Mouse (Mus musculus) frontal cortex, postnatal 36 days (tissue): ENCODE data around the gene Adamts7.

Experiments
- DNase-seq, 2 experiments: peaks; one replicate each; pipeline ENCODE4 v3.0.0; 2022; ENCODE audit warnings: low spot score in 2 of 2

Gene Adamts7

GRCm38 (mm10) chr9:90235258-90235882, 72.5 kb downstream of the Adamts7 start:
- DNase-seq: no peak

DNA sequence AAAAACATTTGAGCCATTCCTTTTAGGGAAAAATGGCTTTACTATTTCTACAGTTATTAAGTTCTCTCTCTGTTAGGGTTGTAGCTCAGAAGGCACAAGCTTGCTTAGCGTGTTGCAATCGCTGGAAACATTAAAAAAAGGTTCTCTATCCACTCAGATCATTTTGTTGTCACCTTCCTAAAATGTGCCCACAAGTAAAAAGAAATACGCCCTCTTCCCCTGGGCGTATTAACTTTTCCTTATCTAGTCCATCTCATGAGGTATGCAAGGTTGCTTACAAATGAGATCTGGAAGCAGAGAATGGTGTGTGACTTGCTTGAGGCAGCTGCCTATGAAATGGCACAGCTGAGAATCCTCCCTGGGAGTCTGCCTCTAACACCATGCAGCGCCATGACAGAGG, 73.9 kb downstream of the Adamts7 start:
- no peak for DNase-seq

DNA sequence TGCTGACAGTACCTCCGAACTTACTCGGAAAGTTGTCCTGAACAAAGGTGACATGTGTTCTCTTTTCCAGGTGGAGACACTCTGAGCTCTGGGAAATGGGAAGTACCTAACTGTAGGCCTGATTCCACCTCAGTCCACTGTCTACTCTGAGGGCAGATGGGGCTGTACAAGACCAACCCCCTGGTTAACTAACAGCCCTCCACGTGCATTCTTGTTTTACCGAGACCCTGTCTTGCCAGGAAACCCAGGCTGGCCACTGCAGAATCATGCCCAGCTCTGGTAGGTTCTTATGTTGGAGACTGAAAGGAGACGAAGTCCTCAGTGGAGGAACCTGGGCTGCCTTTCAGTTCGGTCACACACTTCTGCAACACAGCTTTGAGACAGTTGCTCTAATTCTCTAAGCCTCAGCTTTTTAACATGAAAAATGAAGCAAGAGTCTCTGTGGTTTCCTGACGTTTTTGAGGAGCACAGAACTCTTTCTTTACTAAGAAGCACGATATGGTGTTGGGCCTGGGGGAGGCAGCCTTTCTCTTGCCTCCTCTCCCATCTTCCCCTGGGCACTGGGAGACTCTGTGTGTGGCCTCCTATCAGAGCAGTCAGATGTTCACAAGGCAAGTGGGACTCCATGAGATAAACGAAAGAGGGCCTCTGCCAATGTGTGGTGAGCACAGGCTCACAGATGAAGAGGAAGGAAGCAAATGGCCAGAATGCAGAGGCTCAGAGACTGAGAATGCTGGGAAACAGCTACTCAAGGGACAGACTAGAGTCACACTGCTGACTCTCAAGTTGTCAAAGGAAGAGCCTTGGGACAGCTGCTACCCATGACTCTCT, 74.6 kb downstream of the Adamts7 start:
- DNase-seq: no peak

GRCm38 (mm10) chr9:90240560-90240959, 77.7 kb downstream of the Adamts7 start:
- DNase-seq: no peak

DNA sequence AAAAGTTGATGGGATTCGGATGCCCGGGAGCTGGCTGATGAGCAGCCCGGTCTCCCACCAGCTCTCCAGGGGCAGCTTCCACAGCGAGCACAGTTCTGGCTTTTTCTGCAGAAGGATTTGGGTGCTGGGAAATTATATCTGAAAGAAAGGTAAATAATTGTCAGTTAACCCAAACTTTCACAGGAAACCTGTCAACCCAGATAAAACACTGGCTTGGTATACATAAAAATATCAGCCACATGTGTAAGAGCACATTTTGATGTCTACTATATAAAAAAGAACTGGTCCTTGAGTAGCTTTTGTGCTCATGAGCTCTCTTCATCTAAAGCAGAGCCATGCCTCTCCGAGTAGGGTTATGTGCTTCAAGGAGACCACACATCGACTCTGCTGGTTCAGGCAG, 78.2 kb downstream of the Adamts7 start:
- no peak for DNase-seq

DNA sequence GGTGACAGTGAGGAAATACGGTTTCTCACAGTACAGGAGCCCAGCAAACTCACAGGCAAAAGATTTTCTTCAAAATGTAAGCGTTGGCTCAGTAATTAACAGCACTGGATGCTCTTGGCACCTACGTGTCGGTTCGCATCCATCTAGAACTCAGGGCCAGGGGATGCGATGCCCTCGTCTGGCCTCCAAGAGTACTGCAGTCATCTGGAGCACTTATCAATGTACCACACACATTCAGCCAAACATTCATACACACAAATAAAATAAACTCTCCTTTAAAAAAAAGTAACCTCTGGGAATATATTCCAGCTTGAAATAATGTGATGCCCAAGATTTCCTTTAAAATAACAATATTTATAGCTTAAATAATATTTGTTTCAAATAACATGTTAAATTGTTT, 78.7 kb downstream of the Adamts7 start:
- no peak for DNase-seq

- DNase-seq: no peak
Measured at GRCm38 (mm10) chr9:90242291-90242690, 79.4 kb downstream of the Adamts7 start.

DNA sequence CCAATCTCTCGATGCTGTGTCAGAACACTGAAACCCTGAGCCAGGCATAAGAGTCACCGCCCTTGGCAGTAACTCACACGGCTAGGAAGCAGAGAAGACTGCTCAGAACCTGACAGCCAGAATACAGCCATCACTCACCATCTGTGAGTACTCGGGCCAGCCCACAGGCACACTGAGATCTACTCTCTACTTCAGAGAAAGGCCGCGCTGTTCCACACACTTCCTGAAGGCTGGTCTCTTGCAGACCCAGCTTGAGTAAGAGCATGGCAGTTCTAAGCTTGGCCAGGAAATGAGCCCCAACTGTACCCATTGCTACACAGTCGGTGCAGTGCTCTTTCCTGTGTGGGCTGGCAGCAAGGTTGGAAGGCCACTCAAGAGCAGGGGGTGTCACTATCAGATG, 80.0 kb downstream of the Adamts7 start:
- DNase-seq: no peak

DNA sequence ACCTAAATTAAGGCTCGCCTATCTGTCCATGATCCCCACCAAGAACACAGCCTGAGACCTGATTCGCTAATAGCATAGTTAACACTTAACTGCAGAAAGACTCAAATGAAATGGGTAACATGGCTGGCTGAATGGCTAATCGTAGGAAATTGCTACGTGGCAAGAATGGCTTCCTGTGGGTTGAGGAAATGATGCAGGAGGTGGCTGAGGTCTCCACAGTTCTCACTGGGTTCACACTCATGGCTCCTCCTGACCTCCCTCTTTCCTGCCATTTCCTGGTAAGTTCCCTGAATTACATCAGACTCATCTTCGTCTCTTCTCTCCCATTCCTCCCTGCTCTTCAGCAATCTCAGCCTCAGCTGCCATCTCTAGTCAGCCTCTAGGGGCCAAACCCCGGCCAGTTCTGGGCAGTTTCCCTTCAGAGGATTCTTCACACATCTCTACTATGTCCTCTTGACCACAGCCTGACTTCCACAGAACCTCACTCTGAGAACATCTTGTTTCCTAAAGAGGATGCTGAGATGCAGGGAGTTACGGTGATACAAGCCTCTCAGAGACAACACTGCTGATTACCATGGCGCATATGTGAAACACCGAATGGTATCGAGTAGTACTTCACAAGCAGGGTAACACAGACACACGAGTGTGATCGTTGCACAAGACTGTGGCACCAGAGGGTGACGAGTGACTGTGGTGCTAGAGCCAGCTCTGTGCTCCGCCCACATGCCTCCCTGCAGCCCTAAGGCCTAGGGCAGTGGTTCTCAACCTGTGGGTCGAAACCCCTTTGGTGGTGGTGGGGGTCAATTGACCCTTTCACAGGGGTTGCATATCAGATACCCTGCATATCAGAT, 81.7 kb downstream of the Adamts7 start:
- no peak for DNase-seq

GRCm38 (mm10) chr9:90245206-90245605, 82.3 kb downstream of the Adamts7 start:
- DNase-seq: no peak

- DNase-seq: no peak
Measured at GRCm38 (mm10) chr9:90245781-90246180, 82.9 kb downstream of the Adamts7 start.

DNA sequence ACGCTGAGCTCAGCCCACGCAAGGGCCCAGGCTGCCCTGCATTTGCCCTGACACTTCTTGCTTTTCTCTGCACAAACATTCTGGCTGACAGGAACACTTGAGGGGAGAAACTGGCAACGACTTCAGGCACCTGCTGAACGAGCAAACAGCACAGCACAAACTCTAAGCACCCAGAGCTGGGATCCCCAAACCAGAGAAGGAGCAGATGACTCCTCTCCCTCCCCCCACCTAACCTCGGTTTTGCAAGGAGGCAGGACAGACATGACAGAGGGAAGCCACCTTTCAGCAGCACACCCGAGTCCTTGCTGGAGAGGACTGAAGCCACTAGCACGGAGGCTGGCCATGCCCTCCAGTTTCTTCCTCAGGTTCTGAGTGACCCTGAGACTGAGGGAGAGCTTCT, 84.4 kb downstream of the Adamts7 start:
- no peak for DNase-seq

GRCm38 (mm10) chr9:90248326-90248725, 85.5 kb downstream of the Adamts7 start:
- DNase-seq: no peak

- DNase-seq: no peak
Measured at GRCm38 (mm10) chr9:90249036-90249435, 86.2 kb downstream of the Adamts7 start.

DNA sequence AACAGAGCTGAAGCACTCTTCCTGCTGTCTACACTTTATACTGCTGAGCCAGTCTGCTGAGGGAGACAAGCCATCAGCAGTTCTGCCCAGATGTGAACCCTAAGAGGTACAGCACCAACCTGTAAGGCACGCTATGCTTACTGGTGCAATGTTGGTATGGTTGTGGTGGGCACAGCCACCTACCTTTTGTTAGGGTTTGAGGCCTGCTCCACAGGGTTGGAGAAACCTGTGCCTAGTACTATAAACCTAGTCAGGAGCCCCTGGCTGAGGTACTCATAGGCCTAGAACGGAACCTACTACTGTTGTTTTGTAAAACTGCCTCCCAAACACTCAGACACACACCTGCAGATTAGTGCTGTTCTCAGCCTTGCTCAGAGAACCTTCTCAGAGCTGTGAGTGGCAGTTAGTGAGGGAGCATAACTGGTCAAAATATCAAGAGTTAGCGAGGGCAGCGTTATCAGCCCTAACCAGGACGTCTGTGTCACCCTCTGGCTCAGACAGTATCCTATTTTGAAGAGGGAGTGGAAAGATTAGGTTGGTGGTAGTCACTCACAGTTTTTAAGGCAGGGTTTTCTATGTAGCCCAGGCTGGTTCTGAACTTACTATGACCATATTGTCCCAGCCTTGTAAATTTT, 87.4 kb downstream of the Adamts7 start:
- no peak for DNase-seq

DNA sequence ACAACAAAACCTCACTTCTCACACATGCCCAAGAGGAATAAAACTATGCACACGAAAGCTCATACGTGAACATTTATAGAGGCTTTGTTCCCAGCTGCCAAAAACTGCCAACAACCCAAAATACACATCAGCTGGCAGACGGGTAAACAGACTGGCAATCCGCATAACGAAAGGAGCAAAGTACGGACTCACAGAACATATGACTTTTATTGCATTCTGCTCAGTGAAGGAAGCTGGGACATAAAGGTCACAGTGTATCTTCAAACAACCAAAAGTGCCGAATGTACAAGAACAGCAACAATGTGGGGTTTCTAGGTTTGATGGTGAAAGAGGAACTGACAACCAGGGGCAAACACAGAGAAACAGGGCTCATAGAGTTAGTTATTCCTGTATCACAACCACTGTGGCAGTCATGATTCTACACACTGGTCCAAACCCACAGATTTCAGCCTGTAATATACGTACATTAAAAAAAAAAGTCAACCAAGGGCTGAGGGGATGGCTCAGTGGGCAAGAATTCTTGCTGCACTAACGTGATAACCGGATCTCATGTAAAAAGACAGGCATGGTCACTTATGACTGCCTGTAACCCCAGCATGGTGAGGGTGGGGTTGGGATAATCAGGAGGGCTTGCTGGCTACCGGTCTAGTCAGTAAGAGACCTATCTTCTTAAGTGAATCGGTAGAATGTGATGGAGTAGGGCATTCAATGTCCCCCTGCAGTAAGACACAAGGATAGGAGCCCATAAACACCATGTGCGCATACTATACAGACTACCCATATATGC, 88.3 kb downstream of the Adamts7 start:
- no peak for DNase-seq

GRCm38 (mm10) chr9:90253181-90253580, 90.3 kb downstream of the Adamts7 start:
- DNase-seq: no peak

GRCm38 (mm10) chr9:90255844-90256405, 93.1 kb downstream of the Adamts7 start:
- no peak for DNase-seq

- no peak for DNase-seq
Measured at GRCm38 (mm10) chr9:90257220-90257619, 94.4 kb downstream of the Adamts7 start.
